Mouse (Mus musculus): ENCODE results near the gene Pcolce2. TPM values are rescaled to one million over a fixed set of nuclear protein-coding genes. Genes with fewer than 3 reads are reported as not detected.
"Not testable (repeated sequence)": the region's sequence is repeated elsewhere in the genome, so short reads cannot be mapped to it uniquely, and the experiment has no call there.

Pcolce2 gene
- total RNA-seq (2021): 10 to 100 TPM; 30.9 to 38.1 TPM

DNA sequence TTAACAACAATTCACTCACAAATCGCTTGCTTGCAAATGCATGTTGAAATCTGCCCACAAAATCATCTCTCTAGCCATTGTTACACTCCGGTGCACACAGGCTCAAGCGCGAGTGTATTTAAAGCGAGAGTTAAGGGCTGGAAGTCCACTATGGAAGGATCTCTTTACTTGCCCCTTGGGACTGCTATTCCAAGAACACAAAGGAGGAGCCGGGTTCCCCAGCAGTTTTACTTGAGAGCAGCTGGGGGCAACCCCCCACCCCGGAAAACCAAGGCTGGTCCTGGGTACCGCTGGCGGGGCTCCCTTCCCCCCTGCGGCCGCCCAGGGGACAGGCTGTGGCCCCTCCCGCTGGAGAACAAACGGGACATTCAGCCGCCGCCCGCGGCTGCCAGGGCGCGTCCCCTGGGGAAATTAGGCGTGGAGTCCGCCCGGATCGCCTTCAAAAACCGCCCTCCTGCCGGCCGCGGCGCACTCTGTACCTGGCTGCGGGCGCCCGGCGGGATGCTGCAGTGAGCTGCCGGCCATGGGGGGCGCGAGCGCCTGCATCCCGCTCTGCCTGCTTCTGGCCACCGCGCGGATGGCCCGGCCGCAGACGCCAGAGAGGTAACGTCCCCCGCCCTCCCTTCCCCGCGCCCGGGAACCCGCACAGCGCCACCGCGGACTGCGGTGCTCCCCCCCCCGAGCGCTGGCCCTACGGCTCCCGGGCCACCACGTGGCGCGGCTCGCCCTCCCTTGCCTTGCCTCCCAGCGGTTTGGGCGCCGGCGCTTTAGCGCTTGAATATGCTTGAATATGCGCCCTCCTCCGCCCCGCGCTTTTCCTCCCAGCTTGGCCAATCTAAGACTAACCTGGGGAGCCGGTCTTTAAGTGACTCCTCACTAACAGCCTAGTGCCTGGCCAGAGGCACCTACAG is at the start of gene Pcolce2:
Gene Pcolce2 (plus strand): TSS at position 331 of the 911 bp plus-strand sequence.
- intact Hi-C loops (cut with DNase I): no loop called here
- DNase-seq: peak; percentile 55 to 70

DNA sequence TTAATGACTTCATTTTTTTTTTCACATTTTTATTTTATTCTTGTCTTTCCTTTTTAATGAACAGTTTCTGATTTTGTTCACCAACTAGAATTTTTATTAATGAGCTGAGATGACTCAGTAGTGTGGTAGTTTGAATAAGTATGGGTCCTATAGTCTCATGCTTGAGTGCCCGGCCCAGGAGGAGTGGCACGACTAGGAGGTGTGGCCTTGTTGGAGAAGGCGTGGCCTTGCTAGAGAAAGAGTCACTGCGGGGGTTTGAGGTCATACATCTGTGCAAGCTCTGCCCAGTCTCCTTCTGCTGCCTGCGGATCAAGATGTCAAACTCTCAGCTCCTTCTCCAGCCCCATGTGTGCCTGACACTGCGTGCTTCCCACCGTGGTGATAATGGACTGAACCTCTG is 49.3 kb upstream of the Pcolce2 start:
- DNase-seq: no peak
- intact Hi-C loops (cut with DNase I): loop anchor here (5.0 kb wide), 1 partner anchor 46 kb away; no protein-coding TSS in a partner anchor

DNA sequence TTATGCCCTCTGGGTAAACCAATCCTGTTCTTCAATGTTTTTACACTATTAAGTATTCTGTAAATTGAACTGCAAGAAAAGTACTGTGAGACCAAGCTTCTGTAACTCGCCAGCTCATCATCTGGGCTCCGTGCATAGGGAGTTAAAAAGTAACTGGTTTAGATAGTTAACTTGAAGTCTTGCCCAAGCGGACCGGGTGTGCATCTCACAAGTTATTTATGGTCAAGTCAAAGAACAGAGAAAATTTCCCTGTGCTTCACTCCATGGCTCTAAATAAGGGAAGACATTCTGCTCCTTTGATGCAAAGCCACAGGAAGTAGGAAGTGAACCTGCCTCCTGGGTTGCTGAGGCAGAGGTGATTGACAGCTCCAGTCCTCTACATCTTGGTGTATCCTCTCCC is 43.1 kb upstream of the Pcolce2 start:
- DNase-seq: no peak
- intact Hi-C loops (cut with DNase I): loop anchor here (5.0 kb wide), 1 partner anchor 258 kb away; no protein-coding TSS in a partner anchor

DNA sequence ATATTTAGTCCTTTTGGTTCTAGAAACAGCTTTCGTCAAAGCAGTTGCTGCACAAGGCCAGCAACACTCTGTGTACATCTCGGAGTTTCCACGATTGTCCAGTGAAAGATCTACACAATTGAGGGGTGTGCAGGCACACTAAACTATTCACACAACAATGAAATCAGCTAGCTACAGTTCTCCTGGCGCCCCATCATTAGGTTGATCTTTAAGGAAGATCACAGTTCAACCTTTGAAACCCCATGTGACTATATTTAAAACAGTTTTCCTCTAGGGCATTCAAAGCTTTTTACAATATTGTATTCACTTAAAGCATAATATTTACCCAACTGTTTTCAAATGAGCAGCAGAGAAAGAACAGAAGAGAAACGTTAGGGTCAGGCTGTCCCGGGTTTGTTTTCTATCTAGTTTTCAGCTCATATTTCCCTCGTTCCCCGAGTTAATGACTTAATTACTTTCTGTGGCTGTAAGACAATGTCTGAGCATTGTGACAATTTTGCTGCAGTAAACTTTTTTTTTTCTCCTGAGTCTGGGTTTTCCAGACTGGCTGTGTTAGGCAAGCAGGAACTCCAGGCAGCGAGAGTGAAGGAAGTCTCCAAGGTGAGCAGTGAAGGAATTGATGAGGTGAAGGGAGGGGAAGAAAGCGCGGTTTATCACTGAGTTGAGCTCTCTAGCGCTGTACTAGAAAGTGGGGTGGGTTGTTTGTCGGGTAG is 39.8 kb upstream of the Pcolce2 start:
- DNase-seq: no peak
- intact Hi-C loops (cut with DNase I): no loop called here

DNA sequence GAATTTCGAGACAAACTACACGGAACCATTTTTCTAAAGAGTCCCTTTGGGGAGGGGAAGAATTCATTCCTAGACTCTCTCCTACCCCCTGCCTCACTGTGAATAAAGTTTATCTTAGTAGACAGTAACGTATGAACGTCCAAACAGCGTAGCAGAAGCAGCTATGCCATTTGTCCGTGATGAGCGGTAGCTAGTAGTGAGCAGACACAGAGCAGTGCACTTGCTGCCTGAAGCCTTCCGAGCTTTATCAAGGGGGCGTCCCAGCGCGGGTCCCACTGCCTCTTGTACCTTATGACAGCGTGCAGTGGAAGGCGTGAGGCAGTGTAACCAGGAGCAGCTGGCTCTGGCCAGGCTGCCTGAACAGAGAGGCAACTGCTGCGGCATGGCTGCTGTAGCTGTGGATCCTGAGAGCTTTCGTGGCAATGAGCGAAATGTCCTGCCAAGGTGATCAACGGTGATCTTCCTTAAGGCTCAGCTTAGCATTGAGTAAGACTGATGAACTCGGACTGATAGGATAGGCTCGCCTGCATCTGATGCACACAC is 39.2 kb upstream of the Pcolce2 start:
- DNase-seq: no peak
- intact Hi-C loops (cut with DNase I): no loop called here

DNA sequence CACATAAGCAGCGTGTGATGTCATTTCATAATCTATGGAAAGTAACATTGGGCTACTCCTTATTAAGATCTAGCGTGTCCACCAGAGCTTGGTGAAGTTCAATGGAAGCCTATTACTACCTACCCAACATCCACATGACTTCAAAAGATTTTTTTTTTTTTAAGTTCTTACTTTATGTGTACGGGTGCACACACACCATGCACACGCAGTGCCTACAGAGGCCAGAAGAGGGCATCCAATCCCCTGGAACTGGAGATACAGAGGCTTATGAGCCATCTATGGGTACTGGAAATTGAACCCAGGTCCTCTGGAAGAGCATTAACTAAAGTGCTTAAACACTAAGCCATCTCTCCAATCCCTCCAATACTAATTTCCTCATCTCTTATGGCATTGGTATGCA is 38.0 kb upstream of the Pcolce2 start:
- intact Hi-C loops (cut with DNase I): no loop called here

DNA sequence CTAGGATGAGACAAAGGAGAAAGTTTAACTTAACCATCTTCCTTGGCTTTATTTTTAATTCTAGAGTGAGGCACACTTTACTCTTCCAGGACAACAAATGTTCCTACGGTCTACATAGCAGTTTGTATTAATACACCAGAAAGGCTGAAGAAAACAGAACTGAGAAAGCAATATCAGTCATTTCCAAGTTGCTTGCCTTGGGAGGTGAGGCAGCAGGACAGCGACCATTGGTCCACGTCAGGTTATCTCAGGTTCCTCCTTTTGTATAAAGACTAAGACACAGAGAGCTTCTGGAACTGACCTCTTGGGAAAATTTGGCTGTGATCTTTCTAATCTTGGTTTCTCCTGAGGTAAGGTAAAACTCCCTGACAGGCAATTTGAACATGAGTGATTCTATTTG is 34.6 kb upstream of the Pcolce2 start:
- no peak for DNase-seq
- intact Hi-C loops (cut with DNase I): no loop called here

More for the DNA sequence above, 38.0 kb upstream of the Pcolce2 start:
- DNase-seq: no peak

DNA sequence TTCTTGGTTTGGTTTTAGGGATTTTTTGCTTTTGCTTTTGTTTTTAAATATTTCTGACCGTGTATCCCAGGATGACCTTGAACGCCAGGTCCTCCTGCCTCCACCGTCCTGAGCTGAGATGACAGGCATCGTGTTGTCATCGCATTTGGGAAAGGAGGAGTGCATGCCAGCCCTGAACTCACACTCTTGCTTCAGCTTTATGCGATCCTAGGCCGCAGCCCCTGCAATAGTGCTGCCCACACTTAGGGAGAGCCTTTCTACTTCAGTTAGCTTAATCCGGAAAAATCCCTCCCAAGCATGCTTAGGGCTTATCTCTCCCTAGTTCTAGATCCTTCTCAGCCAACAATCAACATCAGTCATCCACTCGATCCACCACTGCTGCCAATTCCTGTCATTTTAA is 34.1 kb upstream of the Pcolce2 start:
- DNase-seq: no peak
- intact Hi-C loops (cut with DNase I): no loop called here

DNA sequence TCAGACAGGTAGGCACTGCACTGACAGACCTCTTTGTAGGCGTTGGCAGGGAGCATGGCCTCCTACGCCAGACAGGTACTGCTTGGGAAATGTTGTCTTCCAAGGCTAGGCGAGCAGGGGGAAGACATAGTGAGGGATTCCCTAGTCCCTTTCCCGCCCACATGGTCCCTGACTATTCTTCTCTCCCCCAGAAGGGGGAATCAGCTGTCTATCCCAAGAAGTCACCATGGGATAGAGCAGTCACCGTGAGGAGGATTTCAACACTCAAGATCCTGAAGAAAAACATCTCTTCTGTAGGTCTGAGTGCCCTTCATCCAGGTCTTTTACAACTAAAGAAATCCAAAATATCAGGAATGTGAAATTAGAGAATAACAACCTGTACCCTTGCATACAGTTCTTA is 30.2 kb upstream of the Pcolce2 start:
- no peak for DNase-seq
- intact Hi-C loops (cut with DNase I): loop anchor here (1.0 kb wide), 1 partner anchor 81 kb away; no protein-coding TSS in a partner anchor

DNA sequence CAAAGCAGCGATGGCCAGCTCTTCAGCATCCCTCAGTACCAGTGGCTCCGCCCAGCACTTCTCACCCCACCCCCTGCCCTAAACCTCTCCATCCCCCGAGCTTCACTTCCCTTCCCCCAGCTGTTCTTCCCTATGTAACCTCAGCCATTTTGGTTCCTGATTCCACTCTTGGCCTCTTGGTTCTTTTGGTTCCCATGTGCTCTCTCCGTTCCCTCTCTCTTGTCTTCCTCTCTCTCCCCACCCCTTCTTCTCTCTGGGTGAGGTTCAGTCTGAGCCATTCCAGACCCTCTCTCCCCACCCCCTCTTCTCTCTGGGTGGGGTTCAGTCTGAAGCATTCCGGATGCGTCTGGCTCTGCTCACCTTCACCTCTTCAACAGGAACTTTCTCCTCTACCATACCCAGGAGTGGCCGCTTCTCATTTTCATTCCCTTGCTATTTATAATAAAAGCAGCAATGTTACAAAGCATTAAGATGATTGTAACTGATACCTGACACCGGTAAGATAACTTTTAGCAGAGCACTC is 25.1 kb upstream of the Pcolce2 start:
- intact Hi-C loops (cut with DNase I): no loop called here
- DNase-seq: no peak

DNA sequence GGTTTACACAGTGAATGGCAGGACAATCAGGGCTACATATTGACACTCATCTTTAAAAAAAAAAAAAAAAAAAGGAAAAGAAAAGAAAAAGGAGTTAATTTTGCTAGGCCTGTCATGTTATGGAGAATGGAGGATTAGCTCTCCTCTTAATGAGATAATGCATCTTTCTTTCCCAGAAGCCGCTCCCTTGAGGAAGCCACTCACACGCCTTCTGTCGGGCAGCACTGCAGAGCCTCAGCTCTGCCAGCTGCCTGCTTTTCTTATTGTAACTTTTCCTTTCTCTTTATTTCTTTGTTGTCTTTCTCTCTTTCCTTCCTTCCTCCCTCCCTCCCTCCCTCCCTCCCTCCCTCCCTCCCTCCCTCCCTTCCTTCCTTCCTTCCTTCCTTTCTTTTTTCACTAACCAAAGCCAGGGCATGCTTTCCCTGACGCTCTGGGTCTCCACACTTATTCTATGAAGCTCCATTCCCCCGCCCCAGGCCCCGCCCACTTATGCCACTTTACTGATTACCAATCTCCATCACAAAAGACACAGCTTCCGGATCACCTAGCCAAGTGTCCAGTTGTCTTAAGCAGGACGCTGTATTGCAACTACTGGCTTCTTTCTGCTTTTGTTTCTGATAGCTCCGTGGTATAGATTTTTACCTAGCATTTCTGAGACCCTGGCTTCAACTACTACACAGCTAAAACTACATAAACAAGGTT is 23.8 kb upstream of the Pcolce2 start:
- intact Hi-C loops (cut with DNase I): no loop called here
- DNase-seq: no peak

DNA sequence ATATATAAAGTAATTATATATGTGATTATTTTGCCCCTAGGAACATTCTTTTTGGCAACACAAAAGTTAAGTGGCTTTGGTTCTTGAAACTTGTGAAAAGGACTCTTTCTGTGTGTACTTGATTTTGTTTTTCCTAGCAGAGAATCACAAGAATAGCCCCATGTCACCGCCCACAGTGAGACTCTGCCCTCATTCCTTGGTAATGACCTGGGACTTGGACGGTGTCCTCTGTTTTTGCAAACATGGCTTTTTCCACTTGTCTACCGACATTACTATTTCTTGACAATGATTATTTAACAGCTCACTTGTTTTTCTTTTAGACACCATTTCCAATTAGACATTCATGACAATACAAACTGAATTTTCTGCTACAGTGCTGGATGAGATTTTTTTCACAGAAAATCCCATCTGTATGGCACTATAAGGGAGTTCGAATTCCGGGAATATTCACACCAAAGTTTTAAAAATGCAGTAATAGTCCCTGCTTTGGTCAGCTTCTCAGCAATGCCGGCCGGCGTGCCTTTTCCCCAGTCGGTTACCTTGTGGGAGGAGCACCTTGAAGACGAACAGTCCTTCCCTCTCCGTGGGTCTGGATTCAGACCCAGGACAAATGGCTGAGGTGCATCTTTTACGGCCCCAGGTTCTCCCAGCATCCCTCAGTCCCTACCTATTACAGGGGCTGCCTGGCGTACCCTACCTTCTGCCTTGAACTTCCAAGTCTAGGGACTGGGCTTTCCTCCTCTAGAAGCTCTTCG is 22.4 kb upstream of the Pcolce2 start:
- peak; percentile 32 to 35 for DNase-seq
- intact Hi-C loops (cut with DNase I): no loop called here

DNA sequence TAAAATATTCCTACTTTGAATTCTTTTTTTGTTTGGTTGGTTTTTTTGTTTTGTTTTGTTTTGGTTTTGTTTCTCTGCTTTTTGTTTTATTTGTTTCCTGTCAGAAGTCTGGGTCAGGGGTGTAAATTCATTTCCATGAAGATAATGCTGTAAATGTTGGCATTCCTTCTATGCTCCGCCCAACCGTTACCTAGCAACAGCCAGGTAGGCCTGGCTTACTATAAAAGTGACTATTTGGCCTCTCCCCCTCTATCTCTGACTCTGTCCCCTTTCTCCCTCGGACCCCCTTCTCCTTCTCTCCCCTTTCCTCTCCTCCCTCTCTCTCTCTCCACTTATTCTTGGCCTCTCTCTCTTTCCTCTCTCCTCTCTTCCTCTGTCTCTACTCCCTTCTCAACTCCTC is 21.4 kb upstream of the Pcolce2 start:
- DNase-seq: no peak
- intact Hi-C loops (cut with DNase I): no loop called here

DNA sequence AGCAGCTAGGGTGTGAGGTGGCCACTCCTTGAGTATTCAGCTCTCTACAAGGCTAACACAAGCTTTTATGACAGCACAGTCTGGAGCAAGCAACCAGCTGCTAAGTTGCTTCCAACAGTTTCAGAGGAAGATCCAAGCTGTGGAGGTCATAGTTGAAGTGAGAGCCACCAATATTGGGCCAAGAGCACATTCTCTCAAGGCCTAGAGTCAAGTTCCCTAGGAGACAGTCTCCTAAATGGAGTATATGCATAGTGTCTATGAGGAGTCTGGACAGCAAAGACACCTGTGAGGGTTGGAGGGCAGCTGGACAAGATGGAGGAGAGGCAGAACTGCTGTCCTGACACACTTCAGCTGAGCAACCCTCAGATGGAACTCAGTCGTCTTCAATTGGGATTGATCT is 18.8 kb upstream of the Pcolce2 start:
- intact Hi-C loops (cut with DNase I): no loop called here
- no peak for DNase-seq

DNA sequence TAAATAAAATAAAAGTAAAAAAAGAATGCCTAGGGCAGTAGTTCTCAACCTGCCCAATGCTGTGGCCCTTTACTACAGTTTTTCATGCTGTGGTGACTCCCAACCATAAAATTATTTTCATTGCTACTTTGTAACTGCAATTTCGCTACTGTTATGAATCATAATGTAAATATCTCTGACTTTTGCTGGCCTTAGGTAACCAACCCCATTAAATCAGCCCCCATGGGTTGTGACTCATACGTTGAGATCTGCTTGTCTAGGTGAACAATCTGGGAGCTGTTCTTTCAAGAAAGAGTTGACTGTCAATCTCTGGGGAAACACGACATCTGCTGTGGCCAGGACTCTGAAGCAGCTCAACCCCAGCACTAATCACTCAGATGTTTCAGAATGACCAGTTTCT is 13.3 kb upstream of the Pcolce2 start:
- no peak for DNase-seq
- intact Hi-C loops (cut with DNase I): no loop called here

DNA sequence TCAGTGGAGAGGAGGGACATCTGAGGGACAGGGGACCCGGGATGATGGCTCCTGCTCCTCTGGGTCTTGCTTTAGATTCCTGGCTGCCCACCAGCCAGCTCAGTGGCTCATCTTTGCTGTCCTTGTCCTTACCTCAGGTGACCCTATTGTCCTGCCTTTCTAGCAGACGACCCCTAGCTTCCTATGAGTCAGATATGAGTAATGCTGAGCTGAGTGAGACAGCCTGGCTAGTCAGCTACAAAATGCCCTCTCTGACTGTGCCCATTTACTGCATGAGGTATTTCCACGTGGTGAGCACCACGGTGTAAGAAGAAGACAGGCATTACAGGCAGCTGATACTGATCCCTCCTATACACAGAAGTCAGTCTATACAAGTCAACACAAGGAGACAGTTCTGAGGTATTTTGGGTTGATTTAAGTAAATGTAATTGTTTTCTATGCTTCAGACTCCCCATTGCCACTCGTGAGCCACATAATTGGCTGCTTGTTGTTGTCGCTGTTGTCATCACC is 8.9 kb upstream of the Pcolce2 start:
- DNase-seq: no peak
- intact Hi-C loops (cut with DNase I): no loop called here

DNA sequence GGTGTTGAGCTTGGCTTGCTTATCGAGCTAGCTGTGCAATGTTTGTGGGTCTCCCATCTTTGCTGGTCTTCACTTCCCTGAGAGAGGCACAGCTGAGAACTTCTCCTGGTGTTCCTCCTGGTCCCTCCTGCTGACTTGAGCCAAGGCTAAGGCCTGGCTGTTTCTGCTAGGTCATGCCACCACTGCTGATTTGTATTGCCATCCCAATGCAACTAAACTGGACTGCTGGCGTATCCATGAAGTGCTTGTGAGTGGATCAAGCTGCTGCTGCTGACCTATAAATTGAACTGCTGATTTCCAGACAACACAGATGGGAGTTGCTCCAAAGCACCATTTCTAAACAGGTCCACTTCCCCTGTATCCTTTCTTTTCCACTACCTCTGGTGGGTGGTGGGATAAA is 7.8 kb upstream of the Pcolce2 start:
- DNase-seq; intact Hi-C loops (cut with DNase I): not testable (repeated sequence)

DNA sequence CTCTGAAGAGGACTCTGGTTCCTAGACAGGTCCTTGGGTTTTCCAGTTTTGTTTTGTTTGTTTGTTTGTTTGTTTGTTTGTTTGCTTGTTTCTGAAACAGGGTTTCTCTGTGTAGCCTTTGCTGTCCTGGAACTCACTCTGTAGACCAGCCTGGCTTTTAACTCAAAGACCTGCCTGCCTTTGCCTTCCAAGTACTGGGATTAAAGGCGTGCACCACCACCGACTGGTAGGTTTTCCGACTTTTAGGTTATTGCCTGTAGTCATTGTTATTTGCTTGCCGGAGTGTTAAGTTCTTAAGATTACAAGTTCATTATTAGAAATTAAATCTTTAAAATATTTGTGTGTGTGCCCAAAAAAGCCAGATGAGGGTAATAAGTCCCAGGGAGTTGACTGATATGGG is 1.0 kb upstream of the Pcolce2 start:
- intact Hi-C loops (cut with DNase I): no loop called here
- DNase-seq: no peak

DNA sequence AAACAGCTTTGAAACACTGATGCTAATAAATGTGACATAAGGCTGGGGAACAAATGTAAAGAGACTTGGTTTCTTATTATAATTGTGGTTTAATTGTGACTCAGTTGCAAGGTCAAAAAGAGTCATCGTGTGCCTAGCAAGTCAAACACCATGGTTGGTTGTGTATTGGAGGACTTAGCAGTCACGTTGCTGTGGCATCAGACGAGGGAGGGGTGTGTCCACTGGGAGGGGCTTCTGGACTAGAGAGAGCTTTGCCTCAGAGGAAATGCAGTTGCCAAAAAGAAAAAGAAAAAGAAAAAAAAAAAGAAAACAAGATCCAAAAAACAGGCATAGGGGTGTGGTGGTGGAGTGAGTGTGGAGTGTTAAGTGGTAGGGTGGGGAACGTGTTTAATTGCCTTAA is 2.5 kb downstream of the Pcolce2 start:
- DNase-seq: no peak
- intact Hi-C loops (cut with DNase I): no loop called here

DNA sequence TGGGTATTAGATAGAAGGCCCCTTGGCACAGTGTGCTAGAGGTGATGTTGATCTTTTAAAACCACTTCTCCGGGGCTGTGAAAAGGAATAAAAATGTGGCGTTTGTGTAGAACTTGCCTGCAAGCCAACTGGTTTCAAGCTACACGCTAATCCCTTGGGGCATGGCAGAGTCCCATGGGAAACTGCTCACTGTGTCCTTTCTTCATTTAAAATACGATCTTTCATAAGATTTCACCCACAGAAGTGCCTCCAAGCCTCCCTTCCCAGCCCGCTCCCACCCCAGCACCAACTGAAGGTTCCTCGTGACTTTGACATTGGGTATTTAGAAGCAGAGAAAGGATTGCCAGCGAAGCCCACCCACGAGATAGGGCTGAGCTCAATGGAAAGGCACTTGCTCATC is 8.5 kb downstream of the Pcolce2 start:
- intact Hi-C loops (cut with DNase I): no loop called here
- no peak for DNase-seq

Data from heart, postnatal 36 days (tissue).